Mouse (Mus musculus) MEL (cell line): ENCODE results near the gene Uchl4. TPM values are rescaled to one million over a fixed set of nuclear protein-coding genes. Genes with fewer than 3 reads are reported as not detected.

Experiments used
- DNase-seq: peaks from one replicate; pipeline ENCODE4 v3.0.0; 2011; ENCODE audit warnings: low read depth, low spot score
- H3K27ac ChIP-seq: 2 replicates; pipeline ENCODE4 v1.5.1; 2012; ENCODE audit warnings: low read depth, mild to moderate bottlenecking, control low read depth, low read length, moderate library complexity; ENCODE audit not compliant: control insufficient read depth
- H3K27me3 ChIP-seq, 2 experiments: fragments of 150-350 bp in 1 of 2; sonication (generic) in 1 of 2; 2 replicates each; pipeline ENCODE4 v1.6.1; 2012; ENCODE audit warnings: low read length in 2 of 2, mild to moderate bottlenecking in 2 of 2, improper control_type of control experiment in 1 of 2, moderate library complexity in 1 of 2; ENCODE audit not compliant: insufficient read depth in 2 of 2, control insufficient read depth in 1 of 2
- H3K36me3 ChIP-seq, 2 experiments: 2 replicates each; pipeline ENCODE4 v1.6.1; 2012 to 2014; ENCODE audit warnings: low read length in 2 of 2, improper control_type of control experiment in 1 of 2, inconsistent platforms in 1 of 2, mild to moderate bottlenecking in 1 of 2; ENCODE audit not compliant: insufficient read depth in 2 of 2, control insufficient read depth in 1 of 2
- H3K4me1 ChIP-seq, 2 experiments: fragments of 150-350 bp in 1 of 2; sonication (generic) in 1 of 2; 2 replicates each; pipeline ENCODE4 v1.6.1; 2012; ENCODE audit warnings: low read length in 2 of 2, improper control_type of control experiment in 1 of 2, mild to moderate bottlenecking in 1 of 2; ENCODE audit not compliant: insufficient read depth in 2 of 2, control insufficient read depth in 1 of 2
- H3K4me3 ChIP-seq, 2 experiments: fragments of 150-350 bp in 1 of 2; sonication (generic) in 1 of 2; 2 replicates each; pipeline ENCODE4 v1.5.1; 2012; ENCODE audit warnings: low read depth in 2 of 2, low read length in 2 of 2, mild to moderate bottlenecking in 2 of 2, moderate library complexity in 2 of 2, control low read depth in 1 of 2, improper control_type of control experiment in 1 of 2; ENCODE audit not compliant: control insufficient read depth in 1 of 2, insufficient read depth in 1 of 2
- H3K79me2 ChIP-seq: 2 replicates; pipeline ENCODE4 v1.6.1; 2012; ENCODE audit warnings: mild to moderate bottlenecking, low read length, moderate library complexity; ENCODE audit not compliant: control insufficient read depth, poor library complexity, insufficient read depth
- H3K9ac ChIP-seq: 2 replicates; pipeline ENCODE4 v1.6.1; 2012; ENCODE audit warnings: low read depth, mild to moderate bottlenecking, control low read depth, low read length, moderate library complexity; ENCODE audit not compliant: control insufficient read depth, poor library complexity, severe bottlenecking
- H3K9me3 ChIP-seq: fragments of 150-350 bp; sonication (generic); replicated peaks from 2 replicates; pipeline ENCODE4 v1.6.1; 2012; ENCODE audit warnings: mild to moderate bottlenecking, low read length, improper control_type of control experiment, moderate library complexity; ENCODE audit not compliant: insufficient read depth
- BHLHE40 ChIP-seq: IDR thresholded peaks from 2 replicates; pipeline ENCODE4 v1.6.1; 2012; ENCODE audit warnings: low read depth, mild to moderate bottlenecking, inconsistent platforms, low read length, improper control_type of control experiment, borderline replicate concordance
- CHD2 ChIP-seq: IDR thresholded peaks from 2 replicates; pipeline ENCODE4 v1.6.1; 2011; ENCODE audit warnings: low read length, improper control_type of control experiment
- ELF1 ChIP-seq: IDR thresholded peaks from 2 replicates; pipeline ENCODE4 v1.6.1; 2014; ENCODE audit warnings: low read depth, mild to moderate bottlenecking, inconsistent platforms, low read length, improper control_type of control experiment, moderate library complexity
- EP300 ChIP-seq, 2 experiments: IDR thresholded peaks; 2 replicates each; pipeline ENCODE4 v1.6.1; 2011; ENCODE audit warnings: improper control_type of control experiment in 2 of 2, low read length in 2 of 2, low read depth in 1 of 2, mild to moderate bottlenecking in 1 of 2
- ETS1 ChIP-seq: IDR thresholded peaks from 2 replicates; pipeline ENCODE4 v1.6.1; 2012; ENCODE audit warnings: low read depth, mild to moderate bottlenecking, inconsistent platforms, low read length, improper control_type of control experiment, moderate library complexity
- GABPA ChIP-seq: IDR thresholded peaks from 2 replicates; pipeline ENCODE4 v1.6.1; 2012; ENCODE audit warnings: low read depth, mild to moderate bottlenecking, inconsistent platforms, low read length, improper control_type of control experiment, moderate library complexity
- HCFC1 ChIP-seq: IDR thresholded peaks from 2 replicates; pipeline ENCODE4 v1.6.1; 2012; ENCODE audit warnings: low read depth, mild to moderate bottlenecking, inconsistent platforms, low read length, improper control_type of control experiment, moderate library complexity
- MAFK ChIP-seq: IDR thresholded peaks from 2 replicates; pipeline ENCODE4 v1.6.1; 2011; ENCODE audit warnings: low read depth, mild to moderate bottlenecking, low read length, improper control_type of control experiment, borderline replicate concordance
- MXI1 ChIP-seq: IDR thresholded peaks from 2 replicates; pipeline ENCODE4 v1.6.1; 2011; ENCODE audit warnings: mild to moderate bottlenecking, low read depth, low read length, improper control_type of control experiment
- NELFE ChIP-seq: IDR thresholded peaks from 2 replicates; pipeline ENCODE4 v1.6.1; 2011; ENCODE audit warnings: low read depth, low read length, improper control_type of control experiment
- POLR2AphosphoS5 ChIP-seq: IDR thresholded peaks from 2 replicates; pipeline ENCODE4 v1.6.1; 2012; ENCODE audit warnings: low read depth, borderline replicate concordance, mild to moderate bottlenecking, inconsistent platforms, low read length, moderate library complexity, mixed read lengths
- SMC3 ChIP-seq: IDR thresholded peaks from 2 replicates; pipeline ENCODE4 v1.6.1; 2011; ENCODE audit warnings: low read depth, low read length, improper control_type of control experiment
- TAL1 ChIP-seq: IDR thresholded peaks from 2 replicates; pipeline ENCODE4 v1.6.1; 2012; ENCODE audit warnings: mild to moderate bottlenecking, inconsistent platforms, low read length, moderate library complexity, mixed read lengths
- TCF12 ChIP-seq: IDR thresholded peaks from 2 replicates; pipeline ENCODE4 v1.6.1; 2014; ENCODE audit warnings: low read depth, mild to moderate bottlenecking, inconsistent platforms, low read length, improper control_type of control experiment, moderate library complexity
- UBTF ChIP-seq: IDR thresholded peaks from 2 replicates; pipeline ENCODE4 v1.6.1; 2012; ENCODE audit warnings: low read depth, mild to moderate bottlenecking, inconsistent platforms, low read length, improper control_type of control experiment, moderate library complexity, borderline replicate concordance; ENCODE audit not compliant: insufficient read depth
- USF2 ChIP-seq, 2 experiments: IDR thresholded peaks; 2 replicates each; pipeline ENCODE4 v1.6.1; 2011 to 2012; ENCODE audit warnings: improper control_type of control experiment in 2 of 2, low read length in 2 of 2, borderline replicate concordance in 1 of 2, inconsistent platforms in 1 of 2, low read depth in 1 of 2, mild to moderate bottlenecking in 1 of 2; ENCODE audit not compliant: insufficient read depth in 1 of 2
- ZC3H11A ChIP-seq: IDR thresholded peaks from 2 replicates; pipeline ENCODE4 v1.6.1; 2012; ENCODE audit warnings: low read depth, mild to moderate bottlenecking, inconsistent platforms, low read length, improper control_type of control experiment
- ZMIZ1 ChIP-seq: IDR thresholded peaks from 2 replicates; pipeline ENCODE4 v1.6.1; 2012; ENCODE audit warnings: low read depth, mild to moderate bottlenecking, inconsistent platforms, low read length, improper control_type of control experiment, moderate library complexity
- ZNF384 ChIP-seq: IDR thresholded peaks from 2 replicates; pipeline ENCODE4 v1.6.1; 2012; ENCODE audit warnings: low read depth, mild to moderate bottlenecking, inconsistent platforms, low read length, improper control_type of control experiment
- polyA plus RNA-seq, 2 experiments: library from polyadenylated mRNA; stranded (reverse) in 1 of 2; unstranded in 1 of 2; fragments of >175 nt in 1 of 2; fragments of >200 nt in 1 of 2; gene quantifications; 2 replicates each; pipeline versions ENCODE4 v1.2.1 to v1.2.4; 2012; ENCODE audit warnings: low replicate concordance in 2 of 2, low read depth in 1 of 2; ENCODE audit not compliant: insufficient read length in 2 of 2, insufficient read depth in 1 of 2, missing spikeins in 1 of 2
- total RNA-seq: library from RNA; depleted of rRNA; stranded (reverse); fragments of 300-350 nt; gene quantifications from 2 replicates; pipeline ENCODE4 v1.2.3, GENCODE M21; 2012

The Uchl4 gene
- total and polyA plus RNA-seq, 3 experiments = 0.27 to 7.4 TPM; not detected in 1

DNA sequence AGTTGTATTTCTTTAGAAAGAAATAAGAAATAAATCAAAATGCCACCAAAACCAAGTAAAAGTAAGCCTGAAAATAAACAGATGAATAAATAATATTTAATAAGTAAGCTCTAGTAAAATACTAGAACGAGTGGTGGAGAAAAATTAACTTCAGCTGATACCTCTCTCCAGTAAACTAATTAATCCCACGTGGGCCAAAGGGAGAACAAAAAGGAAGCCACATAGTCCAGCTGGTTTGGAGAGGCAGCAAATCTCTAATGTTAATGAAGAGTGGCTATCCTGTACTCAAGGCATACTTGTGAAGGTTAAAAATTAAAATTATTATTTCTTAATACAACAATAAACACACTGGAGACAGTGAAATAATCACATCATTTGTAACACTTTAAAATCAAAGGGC, 5.1 kb downstream of the Uchl4 start:
- H3K36me3 ChIP-seq = no peaks in the 10 kb centered on the region; a peak in 1 of 4 replicates
- TF ChIP-seq POLR2AphosphoS5 (no peak), ETS1 (no peak), TAL1 (no peak), ZNF384 (no peak), BHLHE40 (no peak), GABPA (no peak), ZC3H11A (no peak), EP300 (IDR thresholded peaks at IDR 0.05; ENCODE audit: low read depth in 1 of 2, low read length in 2 of 2) (no peak), TCF12 (no peak), ZMIZ1 (no peak), CHD2 (no peak), HCFC1 (no peak), SMC3 (no peak), UBTF (no peak), MXI1 (no peak), MAFK (no peak)
- no peaks in the 10 kb centered on the region for H3K4me1 ChIP-seq
- no peak overlapping the region for H3K4me3 ChIP-seq
- no peak overlapping the region for H3K27ac ChIP-seq
- DNase-seq = no peak
- H3K9ac ChIP-seq = no peak overlapping the region
- peaks cover 1% of the 10 kb centered on the region; the same call in 1 of the 2 replicates for H3K79me2 ChIP-seq
- no peaks in the 10 kb centered on the region for H3K9me3 ChIP-seq
- no peaks in the 10 kb centered on the region for H3K27me3 ChIP-seq

- Histone ChIP-seq H3K4me1 (no peaks in the 10 kb centered on the region), H3K27me3 (no peaks in the 10 kb centered on the region)
- TF ChIP-seq ZNF384 (no peak), USF2 (IDR thresholded peaks at IDR 0.05; ENCODE audit: borderline replicate concordance in 1 of 2, insufficient read depth in 1 of 2, low read depth in 1 of 2, low read length in 2 of 2) (no peak), NELFE (no peak), BHLHE40 (no peak), ELF1 (no peak), ZC3H11A (no peak)
- TF ChIP-seq, all 39 proteins: peak for 0
- DNase-seq = no peak
- Histone ChIP-seq H3K9ac (no peak overlapping the region), H3K36me3 (no peaks in the 10 kb centered on the region; a peak in 1 of 4 replicates), H3K9me3 (no peaks in the 10 kb centered on the region), H3K27ac (no peak overlapping the region), H3K79me2 (peaks cover 1% of the 10 kb centered on the region; the same call in 1 of the 2 replicates), H3K4me3 (no peak overlapping the region)
These were observed 5.7 kb downstream of the Uchl4 start for GRCm38 (mm10) chr9:64240681-64241080.
